Mouse (Mus musculus) Muller cell, postnatal 12 days (primary cell): ENCODE results near the gene Tbc1d9b.

Experiments used
- DNase-seq: peaks from one replicate; pipeline ENCODE4 v3.0.0-alpha.2; 2015; ENCODE audit errors: inconsistent ontology term

The Tbc1d9b gene

DNA sequence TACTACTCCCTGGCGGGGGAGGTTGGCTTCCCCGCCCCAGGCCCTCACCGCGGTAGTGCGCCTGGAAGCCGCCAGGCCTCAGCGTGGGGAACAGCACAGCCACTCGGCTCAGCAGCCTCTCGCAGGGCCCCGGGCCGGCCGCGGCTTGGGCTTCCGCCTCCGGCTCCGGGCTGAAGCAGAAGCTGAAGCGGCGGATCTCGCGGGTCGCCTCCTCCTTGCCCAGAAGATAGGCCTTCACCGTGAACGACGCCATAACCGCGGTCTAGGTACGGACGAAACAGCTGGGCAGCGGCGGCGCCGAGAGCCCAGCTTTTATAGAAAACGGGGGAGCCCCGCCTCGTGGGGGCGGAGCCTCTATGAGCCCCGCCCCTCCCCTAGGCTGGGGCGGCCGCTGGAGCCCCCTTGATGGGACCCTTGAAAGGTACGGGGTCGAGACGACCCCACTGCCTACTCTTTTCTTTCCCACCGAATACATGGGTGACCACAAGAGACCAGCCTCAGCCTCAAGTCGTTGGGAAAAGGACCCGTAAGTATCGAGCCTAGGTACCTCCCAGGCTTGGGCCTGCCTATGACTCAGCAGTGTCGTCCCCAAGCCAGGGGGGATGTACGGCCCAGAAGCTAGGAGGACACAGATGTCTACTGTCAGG lies 79.4 kb downstream of the Tbc1d9b start, which contains the start of the genes Sqstm1 and Mgat4b:
TSS of gene Sqstm1 (minus strand) at position 323 of the 647 bp plus-strand sequence.
TSS of gene Mgat4b (plus strand) at position 386 of the 647 bp plus-strand sequence.
- peak; percentile 88 for DNase-seq

DNA sequence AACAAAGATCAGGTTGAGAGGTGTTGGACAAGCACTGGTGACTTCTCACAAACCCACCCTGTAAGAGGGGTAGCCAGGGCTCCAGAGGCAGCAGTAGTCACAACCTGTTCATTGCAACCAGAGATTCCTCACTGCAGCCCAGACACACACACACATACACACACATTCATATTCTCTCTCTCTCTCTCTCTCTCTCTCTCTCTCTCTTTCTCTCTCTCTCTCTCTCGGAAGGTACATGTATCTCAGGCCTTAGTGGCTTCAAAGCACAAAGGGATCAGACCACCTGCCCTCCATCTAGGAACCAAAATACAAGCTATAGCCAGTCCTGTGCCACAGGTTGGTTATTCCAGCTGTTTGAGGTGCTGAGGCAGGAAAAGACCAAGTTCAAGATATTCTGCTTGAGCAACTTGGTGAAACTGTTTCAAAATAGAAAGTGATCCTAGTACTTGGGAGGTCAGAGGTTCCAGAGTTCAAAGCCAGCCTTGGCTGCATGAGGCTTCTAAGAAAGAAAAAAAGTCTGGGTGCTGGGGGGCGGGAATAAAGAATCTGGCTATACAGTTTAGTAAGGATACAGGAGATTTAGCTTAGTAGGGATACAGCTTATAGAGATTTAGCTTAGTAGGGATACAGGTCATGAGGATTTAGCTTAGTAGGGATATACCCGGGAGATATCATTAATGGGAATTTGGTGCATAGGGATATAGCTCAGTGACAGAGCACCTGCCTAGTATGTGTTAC lies 80.3 kb downstream of the Tbc1d9b start:
- DNase-seq = no peak

GRCm38 (mm10) chr11:50212060-50212739 lies 81.0 kb downstream of the Tbc1d9b start:
- no peak for DNase-seq

- peak; percentile 96 for DNase-seq
Measured at GRCm38 (mm10) chr11:50212848-50213758, 81.9 kb downstream of the Tbc1d9b start.

DNA sequence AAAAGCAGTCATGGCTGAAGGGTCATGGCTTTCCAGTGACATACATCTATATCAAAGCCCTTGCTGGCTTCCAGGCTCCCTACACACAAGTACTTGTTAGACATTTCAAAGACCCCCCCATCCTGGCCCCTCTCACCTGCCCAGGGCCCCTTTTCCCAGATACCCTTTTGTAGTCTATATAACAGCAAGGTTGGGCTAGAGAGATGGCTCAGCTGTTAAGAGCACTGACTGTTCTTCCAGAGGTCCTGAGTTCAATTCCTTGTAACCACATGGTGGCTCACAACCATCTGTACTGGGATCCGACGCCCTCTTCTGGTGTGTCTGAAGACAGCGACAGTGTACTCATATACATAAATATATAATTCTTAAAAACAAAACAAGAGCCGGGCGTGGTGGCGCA lies 83.4 kb downstream of the Tbc1d9b start:
- no peak for DNase-seq

DNA sequence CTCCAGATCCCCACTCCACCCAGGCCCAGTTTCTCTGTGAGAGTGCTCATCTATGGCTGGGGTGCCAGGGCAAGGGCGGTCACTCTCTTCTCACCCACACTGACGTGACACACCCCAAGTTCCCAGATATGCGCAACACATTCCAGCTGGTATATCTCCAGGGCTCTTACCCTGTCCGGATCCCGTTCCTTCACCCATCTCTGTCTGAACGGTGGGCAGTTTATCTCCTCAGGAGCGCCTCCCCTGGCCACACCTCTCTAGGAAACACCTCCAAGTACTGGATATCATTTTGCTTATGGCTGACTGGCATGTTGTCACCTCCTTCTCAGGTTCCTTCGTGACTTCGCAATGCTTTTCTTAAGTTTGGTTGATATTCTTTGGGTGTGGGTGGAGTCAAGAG lies 84.4 kb downstream of the Tbc1d9b start:
- DNase-seq = no peak

DNA sequence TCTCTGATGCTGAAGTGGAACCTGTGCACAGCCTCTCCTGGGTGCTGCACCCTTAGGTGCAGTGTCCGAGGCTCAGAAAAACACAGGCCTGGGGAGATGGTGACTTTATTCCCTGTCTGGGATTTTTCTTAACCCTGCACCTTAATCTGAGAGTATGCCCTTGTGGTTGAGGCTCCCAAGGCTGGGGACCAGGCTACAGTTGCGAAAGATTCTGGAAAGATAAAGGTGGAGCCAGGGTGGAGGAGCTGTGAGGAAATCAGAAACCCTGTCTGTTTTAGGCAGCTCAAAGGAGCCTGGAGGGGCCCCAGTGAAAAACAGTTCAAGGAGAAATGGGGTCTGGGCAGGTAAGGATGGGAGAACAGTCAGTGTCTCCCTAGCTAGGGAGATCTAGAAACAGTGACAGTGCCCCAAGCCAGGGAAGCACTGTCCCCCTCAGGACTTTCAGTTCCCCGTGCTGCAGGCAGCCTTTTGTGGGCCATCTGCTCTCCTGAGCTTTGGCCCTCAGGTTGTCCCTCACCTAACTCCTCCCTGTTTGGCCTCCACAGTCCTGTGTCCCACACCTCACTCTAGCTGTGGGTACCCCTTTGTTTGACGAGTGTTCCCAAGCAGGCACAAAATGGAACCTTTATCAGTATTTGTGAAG lies 85.6 kb downstream of the Tbc1d9b start:
- DNase-seq = no peak

- no peak for DNase-seq
Measured at GRCm38 (mm10) chr11:50217811-50218210, 86.6 kb downstream of the Tbc1d9b start.

DNA sequence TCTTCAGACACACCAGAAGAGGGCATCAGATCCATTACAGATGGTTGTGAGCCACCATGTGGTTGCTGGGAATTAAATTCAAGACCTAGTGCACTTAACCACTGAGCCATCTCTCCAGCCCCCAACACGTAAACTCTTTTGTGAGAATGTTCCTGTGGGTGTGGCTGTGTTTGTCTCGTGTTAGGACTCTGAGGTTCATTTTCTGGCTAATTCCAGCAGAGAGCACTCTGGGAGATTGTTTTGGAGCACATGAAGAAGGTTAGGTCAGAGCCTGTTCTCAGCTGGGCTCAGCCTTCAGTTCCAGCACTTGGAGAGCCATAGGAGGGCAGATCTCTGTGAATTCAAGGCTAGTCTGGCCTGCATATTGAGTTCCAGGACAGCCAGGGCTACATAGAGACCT lies 88.6 kb downstream of the Tbc1d9b start:
- no peak for DNase-seq
